Mouse (Mus musculus) hematopoietic stem cell, adult 5-6 weeks (primary cell): ENCODE measurements around the gene Otud3. TPM values are rescaled to one million over a fixed set of nuclear protein-coding genes. Genes with fewer than 3 reads are reported as not detected.

ENCODE experiments used
- ATAC-seq, 2 experiments: fragments of 125-278 bp in 1 of 2; replicated peaks in 1 of 2; 2 replicates each; pipeline ENCODE4 v1.8.0; 2016 to 2017; ENCODE audit warnings: inconsistent platforms in 2 of 2, mild to moderate bottlenecking in 2 of 2, moderate number of reproducible peaks in 2 of 2, low read depth in 1 of 2, moderate TSS enrichment in 1 of 2; ENCODE audit not compliant: low FRiP score in 2 of 2, poor library complexity in 2 of 2, severe bottlenecking in 2 of 2, insufficient read depth in 1 of 2, low TSS enrichment in 1 of 2
- total RNA-seq: library from RNA; stranded (forward); fragments of 172-1452, 232-1000 nt; gene quantifications from 2 replicates; pipeline ENCODE4 v1.2.3, GENCODE M21; 2017

The Otud3 gene
- 10.4 and 12.3 TPM in 2 replicates for total RNA-seq

DNA sequence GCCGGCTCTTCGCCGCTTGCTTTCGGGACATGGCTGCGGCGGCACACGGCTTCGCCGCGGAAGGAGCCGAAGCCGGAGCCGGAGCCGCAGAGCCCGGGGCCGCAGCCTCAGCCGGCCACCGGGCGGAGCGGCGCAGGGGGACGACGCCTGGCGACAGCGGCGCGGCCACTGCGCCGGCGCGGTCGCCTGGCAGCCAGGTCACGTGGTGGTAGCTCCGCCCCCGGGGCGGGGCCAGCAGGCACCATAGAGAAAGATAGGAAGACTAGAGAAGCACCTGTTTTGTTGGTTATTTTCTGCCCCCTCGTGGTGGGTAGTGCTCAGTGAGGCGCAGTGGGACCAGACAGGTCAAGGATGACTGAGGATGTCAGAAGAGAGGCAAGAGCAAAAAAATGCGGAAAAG is at the start of gene Otud3:
TSS of gene Otud3 (minus strand) at position 149 of the 400 bp plus-strand sequence.
- peak; percentile 90 to 94 for ATAC-seq

- no peak for ATAC-seq
These were observed 49.0 kb upstream of the Otud3 start for GRCm38 (mm10) chr4:138962719-138963118.

DNA sequence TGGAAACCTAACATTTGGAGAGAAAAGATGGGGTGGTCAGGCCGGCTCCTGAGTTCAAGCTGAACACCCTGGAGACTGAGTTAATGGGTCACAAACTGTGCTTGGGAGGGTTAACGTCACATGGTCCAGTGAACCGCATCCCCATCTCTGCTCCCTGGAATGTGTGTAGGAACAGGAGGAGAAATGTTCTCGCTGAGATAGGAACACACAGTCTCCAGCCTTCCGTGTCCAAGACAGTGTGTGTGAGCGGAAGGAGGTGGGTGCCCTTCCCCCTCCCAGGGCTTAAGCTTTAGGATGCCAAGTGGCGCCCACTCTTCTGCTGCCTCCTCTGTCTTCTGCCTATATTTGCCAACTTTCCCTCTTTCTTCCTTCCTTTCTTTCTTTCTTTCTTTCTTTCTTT is 46.2 kb upstream of the Otud3 start:
- ATAC-seq = no peak

- no peak for ATAC-seq
These were observed 45.4 kb upstream of the Otud3 start for GRCm38 (mm10) chr4:138959120-138959519.

GRCm38 (mm10) chr4:138958612-138959011 is 44.9 kb upstream of the Otud3 start:
- ATAC-seq = no peak

- ATAC-seq = no peak
These were observed 34.5 kb upstream of the Otud3 start for GRCm38 (mm10) chr4:138948257-138948656.

DNA sequence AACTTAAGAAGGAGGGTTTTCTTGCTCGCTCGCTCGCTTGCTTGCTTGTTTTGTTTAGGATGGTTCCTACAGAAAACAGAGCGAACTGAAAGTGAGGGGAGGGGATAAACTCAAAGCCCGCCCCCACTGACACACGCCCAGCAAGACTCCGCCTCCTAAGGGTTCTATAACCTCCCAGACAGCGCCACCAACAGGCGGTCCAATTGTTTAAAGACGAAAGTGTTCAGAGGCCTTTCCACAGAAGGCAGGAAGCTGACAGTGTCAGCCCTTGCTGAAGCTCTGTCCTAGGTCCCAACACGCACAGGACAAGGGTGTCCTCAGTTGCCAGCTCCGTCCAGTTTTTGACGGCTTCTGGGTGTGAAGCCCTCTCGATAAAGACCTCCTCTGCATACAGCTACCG is 30.0 kb upstream of the Otud3 start:
- ATAC-seq = peak; percentile 95 to 98

- ATAC-seq = no peak
These were observed 28.2 kb upstream of the Otud3 start for GRCm38 (mm10) chr4:138941966-138942365.

GRCm38 (mm10) chr4:138941401-138941800 is 27.7 kb upstream of the Otud3 start:
- ATAC-seq = no peak

DNA sequence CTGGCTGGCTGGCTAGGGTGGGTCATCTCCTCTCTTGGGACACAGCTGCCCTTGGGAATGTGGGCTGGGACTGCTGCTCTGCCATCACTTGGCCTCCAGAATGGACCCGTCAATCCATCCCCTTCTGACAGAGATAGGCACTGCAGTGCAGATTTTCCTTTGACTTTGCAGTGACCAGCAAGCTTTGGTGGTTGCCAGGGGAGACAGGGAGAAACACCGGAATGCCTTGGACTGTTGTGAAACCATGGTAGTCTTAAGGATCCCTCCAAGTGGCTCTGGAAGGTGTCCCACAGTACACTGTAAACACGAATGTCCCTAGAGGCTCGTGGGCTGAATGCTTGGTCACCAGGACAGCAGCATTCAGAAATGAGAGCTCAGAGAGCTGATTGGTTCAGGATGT is 25.7 kb upstream of the Otud3 start:
- ATAC-seq = no peak

DNA sequence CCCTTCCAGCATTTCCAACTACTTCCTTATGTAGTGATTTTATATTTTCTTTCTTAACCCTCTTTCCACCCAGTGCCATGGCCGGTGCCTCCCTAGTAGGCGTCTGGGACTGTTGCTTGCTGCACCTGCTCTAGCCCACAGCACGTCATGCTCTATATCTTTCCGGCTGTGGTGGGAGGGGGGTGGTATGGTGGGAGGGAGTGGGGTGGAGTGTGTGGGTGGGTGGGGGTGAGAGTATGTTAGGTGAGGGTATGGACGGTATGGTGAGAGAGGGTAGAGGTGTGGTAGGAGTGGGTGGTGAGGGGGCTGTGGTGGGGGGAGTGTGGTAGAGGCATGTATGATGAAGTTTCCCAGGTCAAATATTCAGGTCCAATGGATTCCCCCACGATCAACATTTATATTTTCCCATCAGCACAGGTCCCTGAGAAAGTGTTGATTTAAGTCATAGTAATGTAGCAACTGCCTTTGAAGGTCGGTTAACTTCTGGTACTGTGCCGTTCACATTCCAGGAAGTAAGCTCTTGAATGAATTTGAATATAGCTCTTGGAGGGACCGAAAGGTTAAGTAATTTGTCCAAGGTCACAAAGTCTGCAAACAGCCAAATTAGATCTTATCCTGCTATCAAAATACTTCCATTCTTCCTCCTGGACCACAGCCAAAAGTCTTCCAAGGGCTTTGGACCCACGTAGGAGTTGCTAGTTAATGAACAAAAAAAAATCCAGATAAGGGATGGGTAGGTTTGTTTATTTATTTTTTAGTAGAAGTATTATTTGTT is 24.9 kb upstream of the Otud3 start:
- ATAC-seq = no peak

- no peak for ATAC-seq
These were observed 20.9 kb upstream of the Otud3 start for GRCm38 (mm10) chr4:138934456-138935145.

GRCm38 (mm10) chr4:138933862-138934261 is 20.1 kb upstream of the Otud3 start:
- no peak for ATAC-seq

- ATAC-seq = no peak
These were observed 11.8 kb upstream of the Otud3 start for GRCm38 (mm10) chr4:138925561-138925960.

- peak; percentile 97 to 99 for ATAC-seq
These were observed 8.3 kb upstream of the Otud3 start for GRCm38 (mm10) chr4:138922131-138922459.

DNA sequence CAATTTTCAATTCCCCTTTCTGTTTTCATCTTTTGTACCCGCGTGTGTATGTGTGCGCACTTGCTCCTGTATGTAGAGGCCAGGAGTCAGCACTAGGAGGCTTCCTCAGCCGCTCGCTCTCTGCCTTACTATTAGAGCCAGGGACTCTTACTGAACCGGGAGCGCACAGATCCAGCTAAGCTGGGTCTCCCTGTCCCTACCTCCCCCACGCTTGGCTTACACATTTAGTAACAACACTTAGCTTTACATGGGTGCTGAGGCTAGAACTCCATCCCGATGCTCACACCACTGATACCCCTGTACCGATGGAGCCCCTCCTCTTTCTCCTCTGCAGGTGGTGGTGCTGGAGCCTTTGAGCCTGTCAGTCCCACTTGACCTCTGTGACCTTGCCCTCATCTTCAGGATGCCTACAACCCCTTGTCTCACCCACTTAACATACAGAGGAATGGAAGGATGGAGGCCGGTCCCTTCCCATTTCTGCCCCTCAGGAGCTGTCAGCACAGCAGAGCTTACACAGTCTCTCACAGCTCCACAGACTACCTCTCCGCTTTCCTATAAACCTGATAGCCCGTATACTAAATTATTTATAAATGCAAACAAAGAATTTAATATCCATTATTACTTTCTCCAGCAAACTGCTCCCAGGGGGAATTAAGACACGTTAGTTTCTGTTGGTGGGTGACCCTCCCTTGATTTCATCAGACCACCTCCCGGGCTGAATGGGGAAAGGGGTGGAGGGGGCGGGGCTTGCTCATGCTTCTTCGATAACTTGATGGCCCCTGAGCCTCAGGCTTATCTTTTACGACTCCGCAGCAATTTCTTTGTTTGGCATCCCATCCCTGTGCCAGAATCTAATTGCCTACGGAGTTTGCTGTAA is 7.7 kb upstream of the Otud3 start:
- no peak for ATAC-seq

GRCm38 (mm10) chr4:138917282-138917681 is 3.5 kb upstream of the Otud3 start:
- ATAC-seq = no peak
